Mouse (Mus musculus) urinary bladder, adult 2 months (tissue): ENCODE results near the gene Mcu. TPM values are rescaled to one million over a fixed set of nuclear protein-coding genes. Genes with fewer than 3 reads are reported as not detected.

Experiments used
- DNase-seq: peaks from one replicate; pipeline ENCODE4 v3.0.0; 2022; ENCODE audit warnings: low spot score
- polyA plus RNA-seq: library from polyadenylated mRNA; depleted of rRNA; stranded (reverse); fragments of >200 nt; gene quantifications from 2 replicates; pipeline ENCODE4 v1.2.3, GENCODE M21; 2012; rRNA removed

The Mcu gene
- polyA plus RNA-seq = 61.4 and 63.9 TPM in 2 replicates

DNA sequence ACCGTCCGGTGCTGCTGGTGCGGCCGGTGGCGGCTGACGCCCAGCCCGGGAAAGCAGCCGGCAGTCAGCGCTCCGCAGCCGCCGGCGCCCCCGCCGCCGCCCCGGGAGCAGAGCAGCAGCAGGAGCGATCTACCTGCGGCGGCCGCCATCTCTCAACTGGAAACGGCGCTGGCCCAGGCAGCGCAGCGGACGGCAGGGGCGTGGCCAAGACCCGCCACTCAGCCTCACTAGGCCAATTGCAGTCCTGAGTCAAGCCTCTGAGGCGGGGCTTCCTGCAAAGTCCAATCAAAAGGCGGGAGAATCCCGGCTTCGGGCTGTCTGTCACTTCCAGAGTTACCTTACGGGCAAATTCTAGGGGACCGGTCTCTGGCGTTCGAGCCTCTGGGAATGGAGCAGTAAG is at the start of gene Mcu:
Gene Mcu, minus strand, starts transcription at position 171 of the 400 bp plus-strand sequence.
- DNase-seq = peak; percentile 93

DNA sequence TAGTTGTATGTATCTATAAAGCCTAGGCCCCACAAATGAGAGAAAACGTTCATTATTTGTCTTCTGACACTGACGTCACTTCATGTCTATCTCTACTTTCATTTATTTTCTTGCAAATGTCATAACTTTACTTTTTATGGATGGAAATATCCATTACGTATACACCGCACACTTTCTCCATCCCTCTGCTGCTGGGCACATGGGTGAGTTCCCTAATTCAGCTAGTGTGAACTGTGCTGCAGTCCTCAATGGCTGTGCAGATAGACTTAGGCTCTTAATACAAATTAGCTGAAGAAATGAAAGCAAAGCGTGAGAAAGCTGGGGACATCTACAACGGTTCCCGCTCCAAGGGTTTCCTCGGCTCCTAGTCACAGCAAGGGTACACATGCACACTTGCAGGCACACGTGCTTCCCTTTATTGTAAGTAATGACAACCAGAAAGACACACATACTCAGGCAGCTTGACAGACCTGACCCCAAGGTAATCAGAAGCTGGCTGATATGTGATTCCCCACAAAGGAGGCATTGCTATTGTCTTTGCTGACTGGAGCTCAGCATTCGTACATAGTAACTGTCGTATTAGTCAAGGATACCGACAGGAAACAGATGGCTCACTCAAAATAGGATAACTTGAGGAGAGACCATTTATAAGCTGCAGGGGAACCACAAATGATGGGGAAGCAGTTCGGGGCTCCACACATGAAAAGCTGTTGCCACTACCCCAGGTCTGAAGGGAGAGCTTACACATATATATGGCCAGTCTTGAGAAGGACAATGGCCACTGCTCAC is 49.2 kb upstream of the Mcu start:
- DNase-seq = no peak

DNA sequence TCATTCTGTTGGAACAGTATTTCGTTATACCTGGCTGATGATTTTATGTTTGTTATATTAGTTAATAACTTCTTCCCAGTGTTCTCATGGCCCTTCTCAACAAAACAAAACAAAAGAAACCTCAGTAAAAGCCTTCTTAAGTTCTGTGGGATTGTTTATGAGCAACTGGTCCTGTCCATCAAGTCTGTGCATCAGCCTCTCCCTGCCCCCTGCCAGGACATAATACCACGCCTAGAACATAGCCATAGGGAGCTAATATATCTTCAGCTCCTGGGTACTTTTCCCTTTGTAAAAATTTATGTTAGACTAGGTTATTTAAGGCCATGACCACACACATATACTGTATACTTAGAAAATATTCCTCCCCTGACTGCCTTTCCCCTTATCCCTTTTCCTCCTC is 48.3 kb upstream of the Mcu start:
- DNase-seq = no peak

DNA sequence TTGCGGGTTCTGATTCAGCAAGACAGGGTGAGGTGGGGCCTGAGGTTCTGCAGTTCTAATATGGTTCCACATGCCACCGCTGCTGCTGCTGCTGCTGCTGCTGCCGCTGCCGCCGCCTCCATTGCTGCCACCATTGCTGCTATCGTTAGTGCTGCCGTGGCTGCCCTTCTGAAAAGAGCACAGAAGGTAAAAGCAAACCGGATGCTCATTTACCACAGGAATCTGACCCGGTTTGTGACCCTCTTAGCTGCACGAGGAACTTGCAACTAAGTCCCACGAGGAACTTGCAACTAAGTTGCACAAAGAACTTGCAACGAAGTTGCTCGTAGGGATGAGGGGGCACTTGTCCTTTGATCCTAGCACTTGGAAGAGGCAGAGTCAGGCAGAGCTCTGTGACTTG is 40.3 kb upstream of the Mcu start:
- no peak for DNase-seq

DNA sequence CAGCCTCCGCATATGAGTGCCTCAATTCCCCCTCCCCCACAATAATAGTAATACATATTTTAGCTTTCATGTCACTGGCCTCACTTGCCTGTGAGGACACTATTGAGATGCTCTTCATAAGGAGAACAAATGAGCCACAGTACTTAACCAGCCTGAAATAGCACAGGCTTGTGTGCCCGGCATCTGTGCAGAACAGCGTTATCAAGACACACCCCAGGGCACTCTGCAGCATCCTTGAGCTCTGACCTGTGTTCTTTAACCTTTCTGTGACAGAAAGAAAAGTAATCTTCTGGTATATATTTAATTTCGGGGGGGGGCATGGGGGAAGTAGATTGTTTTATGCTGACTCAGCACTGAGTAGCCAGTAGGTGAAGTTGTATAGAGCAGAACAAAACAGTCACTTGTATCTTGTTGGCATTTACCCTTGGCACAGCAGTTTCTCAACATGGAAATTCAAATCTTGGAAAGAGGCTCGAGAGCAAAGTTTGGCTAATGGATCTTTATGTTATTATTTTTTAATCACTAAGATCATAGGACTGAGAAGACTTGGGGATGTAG is 30.4 kb upstream of the Mcu start:
- DNase-seq = no peak

DNA sequence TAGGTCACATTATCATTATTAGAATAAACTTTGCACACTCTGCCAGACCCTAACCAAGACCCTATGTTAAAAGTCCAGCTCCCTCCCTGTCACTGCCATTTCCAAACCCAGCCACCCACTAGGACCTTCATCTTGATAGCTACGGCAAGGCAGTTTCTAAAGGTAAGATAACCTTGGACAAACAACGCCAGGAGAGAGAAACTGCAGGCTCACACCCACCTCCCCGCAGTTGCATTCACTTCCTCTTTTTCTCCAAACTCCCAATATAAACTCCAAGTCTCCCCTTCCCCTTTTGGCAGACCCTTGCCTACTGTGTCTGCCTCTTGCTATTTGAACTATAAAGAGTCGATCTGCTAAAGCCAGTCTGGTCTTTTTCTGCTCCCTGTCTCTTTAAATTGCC is 28.7 kb upstream of the Mcu start:
- no peak for DNase-seq

DNA sequence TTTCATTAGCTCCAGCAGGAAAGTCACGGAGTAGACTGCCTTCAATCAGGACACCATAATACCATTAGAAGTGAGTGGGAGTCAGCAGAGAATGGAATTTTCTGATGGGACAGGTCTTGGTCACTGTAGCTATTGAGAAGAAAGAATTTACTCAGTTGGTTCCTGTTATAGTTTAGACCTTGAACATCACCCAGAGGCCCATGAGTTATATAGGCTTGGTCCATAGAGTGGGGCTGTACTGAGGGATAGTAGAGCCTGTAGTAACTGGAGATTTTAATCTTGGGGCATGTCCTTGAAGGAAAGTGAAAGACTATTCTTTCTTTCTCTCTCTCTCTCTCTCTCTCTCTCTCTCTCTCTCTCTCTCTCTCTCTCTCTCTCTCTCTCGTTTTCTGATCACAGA is 28.2 kb upstream of the Mcu start:
- DNase-seq = no peak

DNA sequence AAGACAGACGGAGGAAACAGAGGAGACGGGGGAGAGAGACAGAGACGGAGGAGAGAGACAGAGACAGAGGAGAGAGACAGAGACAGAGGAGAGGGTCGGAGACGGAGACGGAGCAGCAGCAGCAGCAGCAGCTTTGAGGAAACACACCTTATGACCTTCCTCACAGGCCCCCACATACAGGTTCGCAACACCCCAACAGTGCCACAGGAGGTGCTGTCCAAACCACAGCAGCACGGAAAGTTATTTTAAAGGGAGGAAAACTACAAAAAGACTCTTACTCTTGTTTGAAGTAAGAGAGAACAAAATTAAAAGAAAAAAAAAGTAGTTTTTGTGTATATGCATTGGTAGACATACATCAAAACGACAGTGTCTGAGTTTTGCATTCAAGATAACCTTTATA is 27.2 kb upstream of the Mcu start:
- no peak for DNase-seq

DNA sequence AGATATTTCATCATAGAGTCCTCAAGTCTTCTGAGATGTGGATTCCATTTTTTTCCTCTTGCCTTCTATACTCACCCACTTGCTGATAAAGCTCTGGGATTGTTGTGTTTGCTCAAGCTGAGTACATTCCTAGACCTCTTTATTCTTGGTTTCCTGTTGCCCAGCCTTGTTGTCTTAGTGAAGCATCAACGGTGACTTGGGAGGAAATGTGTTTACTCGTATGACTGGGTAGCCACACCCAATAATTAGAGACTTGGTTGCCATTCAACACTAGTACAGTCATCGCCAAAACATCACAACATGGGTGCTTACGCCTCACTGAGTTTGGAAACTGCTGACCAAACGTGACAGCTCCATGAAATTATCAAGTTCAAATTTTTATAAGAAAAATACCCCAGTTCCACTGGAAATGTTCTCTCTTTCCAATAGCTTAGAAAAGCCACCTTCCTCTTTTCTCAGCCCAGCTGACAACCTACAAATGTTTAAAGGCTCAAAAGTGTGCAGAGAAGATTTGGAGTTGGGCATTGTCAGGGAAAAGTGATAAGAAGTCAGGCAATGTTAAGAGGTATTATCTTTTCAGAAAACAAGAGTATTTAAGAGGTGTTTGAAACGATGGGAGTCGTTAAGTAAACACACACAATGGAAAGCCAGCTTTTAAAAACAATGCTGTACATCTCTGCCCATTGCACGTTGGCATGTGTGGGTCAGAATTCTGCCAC is 26.3 kb upstream of the Mcu start:
- DNase-seq = no peak

DNA sequence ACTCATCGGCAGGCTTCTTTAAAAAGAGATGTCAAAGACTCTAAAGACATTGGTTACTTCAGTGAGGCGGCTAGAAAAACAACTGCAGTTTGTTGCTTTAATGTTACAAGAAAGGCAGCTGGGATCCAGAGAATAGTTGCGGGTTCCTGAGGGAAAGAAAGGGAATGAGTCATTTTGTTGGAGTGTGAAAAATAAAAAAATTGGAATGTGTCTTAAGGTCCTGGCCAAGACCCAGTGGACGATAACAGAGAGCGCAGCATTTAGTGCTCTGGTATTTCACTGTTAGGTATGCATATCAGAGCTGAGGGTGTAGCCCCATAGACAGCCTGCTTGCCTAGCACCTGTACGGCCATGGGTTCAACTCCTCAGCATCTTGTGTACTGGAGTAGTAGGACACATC is 22.1 kb upstream of the Mcu start:
- no peak for DNase-seq

DNA sequence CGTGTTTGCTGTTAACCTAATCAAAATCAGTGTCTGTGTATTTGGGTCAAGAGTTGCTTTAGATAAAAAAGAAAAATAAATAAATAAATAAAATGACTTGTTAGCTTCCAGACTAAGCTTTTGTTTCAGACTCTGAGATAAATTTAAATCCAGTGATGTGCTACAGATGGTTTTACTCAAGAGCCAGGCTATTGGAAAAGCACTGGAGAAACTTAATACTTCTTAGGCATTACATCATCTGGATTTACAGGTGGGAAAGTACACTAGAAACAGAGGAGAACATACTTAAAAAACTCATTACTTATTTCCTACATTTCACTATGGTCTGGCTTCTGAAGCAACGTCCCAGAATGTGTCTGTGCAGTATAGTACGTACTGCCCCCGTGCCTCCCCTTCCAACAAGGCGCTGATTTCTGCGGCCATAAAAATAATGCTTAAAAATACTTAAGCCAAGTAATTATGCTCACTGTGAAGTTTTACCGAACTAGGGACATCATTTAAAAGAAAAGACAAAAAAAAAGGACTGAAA is 21.2 kb upstream of the Mcu start:
- DNase-seq = no peak

DNA sequence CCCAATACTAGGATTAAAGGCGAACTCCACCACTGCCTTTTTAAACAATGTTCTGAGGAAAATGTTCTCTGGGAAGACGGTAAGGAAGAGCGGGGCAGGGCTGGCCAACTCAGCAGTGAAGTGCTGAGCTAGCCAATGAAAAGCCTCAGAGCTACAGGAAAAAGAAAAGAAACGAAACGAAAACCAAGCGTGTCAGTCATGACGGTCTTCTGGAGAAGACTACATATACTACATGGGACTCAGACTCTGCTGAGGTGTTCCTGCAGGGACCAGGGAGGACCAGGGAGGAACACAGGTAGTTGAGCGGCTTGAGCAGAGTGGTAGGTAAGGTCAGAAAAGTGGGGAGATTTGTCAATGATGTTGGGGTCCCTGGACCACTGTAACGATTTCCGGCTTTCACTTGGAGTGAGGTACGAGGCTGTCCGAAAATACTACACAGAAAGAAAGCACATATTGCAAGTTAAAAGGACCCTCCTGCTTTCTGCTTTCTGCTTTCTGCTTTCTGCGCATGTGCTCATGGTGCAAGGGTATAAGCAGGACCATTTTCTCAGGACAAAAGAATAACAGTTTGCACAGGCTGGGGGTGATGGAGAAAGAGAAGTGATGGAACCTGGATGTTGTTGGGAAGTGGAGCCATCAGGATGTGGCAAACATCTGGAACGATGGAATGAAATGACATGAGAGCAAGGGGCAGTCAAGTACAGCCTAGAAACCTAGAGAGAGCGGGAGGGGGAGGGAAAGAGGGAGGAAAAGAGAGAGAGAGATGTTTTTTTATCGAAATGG is 20.4 kb upstream of the Mcu start:
- no peak for DNase-seq

DNA sequence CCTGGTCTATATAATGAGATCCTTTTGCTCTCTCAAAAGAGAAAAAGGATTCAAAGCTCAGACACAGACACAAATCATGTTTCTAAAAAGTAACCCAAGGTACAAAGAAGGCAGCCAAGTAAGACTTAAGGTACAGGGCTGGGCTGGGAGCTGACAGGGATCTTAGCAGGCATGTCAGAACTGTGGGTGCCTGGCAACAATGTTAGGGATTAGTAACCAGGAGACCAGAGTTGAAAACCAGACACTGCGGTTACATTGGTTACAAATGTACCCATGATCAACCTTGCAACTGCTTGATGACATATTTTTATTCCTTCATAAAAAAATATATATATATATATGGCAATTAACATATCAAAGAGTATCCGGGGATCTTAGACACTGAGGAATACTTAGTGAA is 19.6 kb upstream of the Mcu start:
- DNase-seq = no peak

DNA sequence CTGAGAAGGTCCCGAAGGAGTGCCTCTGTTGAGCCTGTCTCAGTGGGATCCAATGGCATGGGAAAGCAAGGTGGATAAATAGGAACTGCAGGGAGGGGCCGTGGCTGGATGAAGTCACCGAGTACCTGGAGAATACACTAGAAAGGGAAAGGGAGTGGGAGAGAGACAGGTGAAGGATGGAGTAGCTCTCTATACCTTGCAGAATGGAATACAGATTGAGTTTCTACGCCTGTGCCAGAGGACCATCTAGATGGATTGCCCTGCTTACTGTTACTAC is 13.0 kb upstream of the Mcu start:
- DNase-seq = no peak

DNA sequence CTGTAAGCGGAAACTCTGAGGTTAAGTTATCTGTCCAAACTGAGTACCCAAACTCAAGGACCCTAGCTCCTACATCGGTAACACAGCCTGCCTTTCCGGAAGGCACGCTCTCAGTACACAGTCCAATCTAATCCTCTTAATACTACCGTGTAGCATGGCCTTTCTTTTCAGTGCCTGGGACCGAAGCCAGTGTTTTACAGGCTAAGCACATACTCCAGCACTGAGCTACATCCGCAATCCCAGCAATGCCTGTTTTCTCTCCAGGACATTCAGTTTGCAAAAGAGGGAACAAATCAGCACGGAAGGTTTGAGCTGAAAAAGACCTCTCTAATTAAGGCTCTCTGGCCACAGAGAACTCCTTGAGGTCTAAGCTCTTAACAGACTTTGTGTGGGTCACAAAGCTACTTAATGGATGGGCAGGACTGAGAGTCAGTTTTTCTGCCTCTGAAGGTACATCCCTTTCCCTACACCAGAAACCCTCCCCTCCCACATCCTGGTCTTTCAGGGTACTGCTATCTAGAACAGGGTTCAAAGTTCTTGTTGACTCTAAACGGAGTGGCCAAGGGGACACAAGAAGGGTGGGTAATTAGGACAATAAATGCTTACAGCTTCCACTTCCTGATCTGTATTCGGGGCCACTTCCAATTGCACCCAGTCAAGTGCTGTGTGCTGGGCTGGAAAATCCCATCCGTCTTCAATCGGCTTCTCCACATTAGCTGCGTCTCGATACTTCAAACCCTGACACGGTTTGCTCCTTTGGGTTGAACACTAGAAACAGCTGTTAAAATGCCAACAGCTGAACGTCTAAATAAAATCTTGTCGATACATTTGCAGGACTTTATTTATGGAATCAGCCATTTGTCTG is 12.4 kb upstream of the Mcu start:
- no peak for DNase-seq

DNA sequence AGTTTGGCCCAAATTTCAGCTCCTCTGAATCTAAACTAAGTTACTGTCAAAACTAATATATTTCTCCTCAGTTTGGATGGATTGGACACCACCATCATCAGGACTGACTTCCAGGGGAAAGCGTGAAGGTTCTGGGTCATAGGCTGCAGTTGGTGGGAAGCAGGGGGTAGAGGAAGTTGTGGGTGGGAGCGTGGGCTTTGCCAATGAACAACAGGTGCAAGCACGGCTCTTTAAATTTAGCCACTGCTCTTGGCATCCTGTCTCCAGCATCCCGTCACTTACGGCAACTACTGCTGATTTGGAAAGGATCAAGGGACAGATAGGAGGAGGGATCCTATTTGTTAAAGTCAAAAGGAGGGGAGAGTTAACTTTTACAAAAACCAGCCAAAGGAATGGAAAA is 7.0 kb upstream of the Mcu start:
- DNase-seq = no peak

DNA sequence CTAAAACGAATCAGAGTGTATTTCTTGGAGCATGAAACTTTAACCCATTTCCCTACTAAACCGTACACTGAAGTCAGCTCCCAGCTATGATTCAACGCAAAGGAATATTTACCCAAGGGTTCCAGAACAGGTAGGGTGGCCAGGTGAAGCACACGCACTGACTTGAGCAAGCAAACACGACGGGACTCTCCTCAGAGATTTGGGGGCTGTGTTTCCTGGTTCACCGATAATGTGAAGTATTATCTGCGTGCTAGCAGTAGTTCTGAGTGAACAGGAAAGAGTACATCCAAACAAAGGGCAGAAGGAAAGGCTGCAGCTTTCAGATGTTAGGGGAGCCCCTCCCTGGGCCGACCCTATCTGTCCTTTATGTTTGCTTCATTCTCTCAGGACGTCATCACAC is 4.9 kb upstream of the Mcu start:
- no peak for DNase-seq

DNA sequence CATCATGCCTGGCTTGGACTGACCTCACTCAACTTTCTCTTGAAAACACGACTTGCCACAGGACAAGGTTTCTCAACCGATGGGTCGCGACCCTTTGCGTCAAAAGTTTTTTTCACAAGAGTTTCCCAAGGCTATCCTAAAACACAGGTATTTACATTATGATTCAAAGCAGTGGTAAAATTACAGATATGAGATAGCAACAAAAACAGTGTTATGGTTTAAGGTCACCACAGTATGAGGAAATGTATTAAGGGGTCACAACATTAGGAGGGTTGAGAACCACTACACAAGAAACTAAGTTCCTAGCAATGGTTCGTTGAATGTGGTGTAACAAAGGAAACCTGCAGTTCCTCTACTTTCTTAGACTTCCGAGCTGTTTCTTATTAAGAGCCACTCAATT is 1.3 kb upstream of the Mcu start:
- no peak for DNase-seq

DNA sequence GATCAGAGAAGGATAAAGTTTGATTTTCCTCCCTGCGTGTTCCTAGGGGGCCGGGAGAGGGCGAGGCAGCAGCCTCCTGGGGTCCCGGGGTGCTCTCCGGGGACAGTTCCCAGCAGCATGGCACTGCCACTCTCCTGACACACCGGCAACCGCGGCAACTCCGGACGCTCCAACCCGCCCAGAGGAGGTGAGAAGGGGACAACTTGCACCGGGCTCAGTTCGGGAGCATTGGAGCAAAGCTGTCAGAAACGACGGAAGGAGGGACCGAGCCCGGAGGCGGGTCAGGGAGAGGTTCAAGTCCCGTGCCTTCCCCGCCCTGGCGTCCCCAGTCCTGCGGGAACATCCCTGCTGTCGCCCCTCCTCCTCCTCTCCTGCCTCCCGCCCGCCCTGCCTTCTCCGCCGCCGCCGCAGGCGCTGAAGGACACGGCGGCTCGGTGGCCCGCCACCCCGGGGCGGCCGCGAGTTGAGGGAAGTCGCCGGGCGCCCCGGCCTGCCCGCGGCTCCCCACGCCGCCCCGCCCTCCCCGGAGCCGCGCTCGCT is 441 bp downstream of the Mcu start, which contains the start of gene Gm10322:
Gene Gm10322, plus strand, starts transcription at position 83 of the 540 bp plus-strand sequence.
- DNase-seq = no peak

DNA sequence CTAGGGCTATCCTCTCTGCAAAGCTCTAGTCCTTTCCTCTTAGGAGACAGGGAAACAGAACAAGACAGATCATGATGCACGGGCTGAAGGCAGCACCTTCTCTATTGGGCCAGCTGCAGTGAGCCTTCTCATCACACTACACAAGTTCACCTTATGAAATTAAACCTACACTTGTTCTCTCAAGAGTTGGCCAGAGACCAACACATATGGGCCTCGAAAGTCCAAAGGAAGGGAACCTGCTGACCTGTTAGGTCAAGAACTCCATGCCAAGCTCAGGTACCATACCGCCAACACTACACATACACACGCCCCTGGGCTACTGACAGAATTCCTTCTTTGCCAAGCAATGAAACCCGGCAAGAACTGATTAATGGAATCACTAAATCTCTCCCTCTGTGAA is 1.1 kb downstream of the Mcu start:
- DNase-seq = no peak

DNA sequence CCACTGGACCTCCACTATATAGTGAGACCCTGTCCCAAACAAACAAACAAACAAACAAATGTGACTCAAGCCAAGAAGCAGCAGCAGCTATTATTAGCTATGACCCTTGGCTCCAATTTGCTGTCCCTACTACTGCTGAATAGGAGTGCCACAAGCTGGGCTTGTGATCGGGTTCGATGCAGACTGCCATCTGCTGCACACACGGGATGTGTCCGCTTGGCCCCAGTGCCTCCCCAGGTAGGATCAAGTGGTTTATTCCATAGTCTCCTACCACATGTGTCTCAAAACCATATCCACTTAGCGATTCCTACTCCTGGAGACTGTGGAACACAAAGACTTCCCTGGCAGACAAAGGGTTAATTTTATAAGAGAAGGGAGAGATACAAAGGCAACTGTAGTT is 2.4 kb downstream of the Mcu start:
- DNase-seq = no peak
